Mouse (Mus musculus) ovary, postnatal 14 days (tissue): Measurements from ENCODE around the gene Lsm4.

Source experiments
- DNase-seq: peaks from one replicate; pipeline ENCODE4 v3.0.0; 2022; ENCODE audit warnings: low spot score

The Lsm4 gene

GRCm38 (mm10) chr8:70726721-70727120 is 53.7 kb downstream of the Lsm4 start:
- no peak for DNase-seq
